Comparison of ENCODE assay signal across 9 mouse cellular contexts in the genomic region with DNA sequence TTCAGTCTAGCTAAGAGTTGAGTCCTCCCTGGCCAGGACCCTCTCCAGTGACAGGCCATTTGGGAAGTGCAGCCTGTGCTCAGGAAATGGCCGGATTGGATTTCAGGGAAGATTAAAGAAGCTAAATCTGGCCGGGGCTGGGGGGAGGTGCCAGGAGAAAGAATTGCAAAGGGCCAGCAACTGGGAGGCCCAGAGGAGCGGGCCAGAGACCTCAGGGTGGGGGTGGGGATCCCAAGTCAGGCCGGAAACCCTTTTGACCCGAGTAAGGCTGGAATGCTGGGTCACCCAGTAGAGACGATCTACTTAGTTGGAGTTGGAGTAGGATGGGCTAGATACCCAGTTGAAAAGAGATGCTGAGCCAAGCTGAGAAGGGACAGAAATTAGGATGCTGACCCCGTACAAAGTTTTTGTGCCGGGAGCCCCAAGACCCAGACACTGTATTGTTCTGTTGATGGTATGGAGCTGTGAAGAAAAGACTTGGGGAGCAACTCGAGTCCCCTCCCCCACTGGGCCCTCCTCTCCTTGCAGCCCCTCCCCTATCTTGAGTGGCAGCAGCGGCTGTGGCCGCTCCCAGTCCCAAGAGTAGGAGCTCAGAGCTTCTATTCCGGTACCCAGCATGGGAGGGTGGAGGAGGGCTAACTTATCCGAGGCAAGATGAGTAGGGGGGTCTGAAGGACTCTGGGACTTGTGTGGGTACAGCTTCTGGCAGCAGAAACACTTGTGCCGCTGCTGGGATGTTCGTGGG. TPM values are rescaled to one million over a fixed set of nuclear protein-coding genes. Genes with fewer than 3 reads are reported as not detected.
DNase-seq lines count a peak whose midpoint lies in the region; ATAC-seq and TF ChIP-seq lines count a peak whose summit lies in the region.
"Had no signal": no experiment of that assay in that cellular context is flagged by ENCODE, and none has a peak within 500 bp of the region (broad histone marks: within the 10 kb centered on the region; RNA-seq: fewer than 3 reads in every experiment).

No protein-coding gene starts in this region.

- TF ChIP-seq POLR2A in ES-Bruce4 (IDR thresholded peaks at IDR 0.05; ENCODE audit: insufficient read depth, low read length) = peak; percentile 11
- TF ChIP-seq POLR2A in limb, embryonic 14.5 days (IDR thresholded peaks at IDR 0.05; ENCODE audit: borderline replicate concordance, extremely low read depth, insufficient read depth, insufficient read length) = no peak

- H3K4me2 ChIP-seq in embryonic facial prominence, embryonic 12.5 days (replicated peaks) = peak overlapping the region; percentile 35
- no peak overlapping the region for H3K4me2 ChIP-seq in heart, postnatal 0 days (ENCODE audit: low read depth, low read length)
- H3K4me2 ChIP-seq in limb, embryonic 14.5 days (replicated peaks; ENCODE audit: low read depth, low read length, severe bottlenecking) = no peak overlapping the region
- H3K4me2 ChIP-seq in stomach, embryonic 15.5 days = 0 out of 2 replicates have a peak overlapping the region, but pooled peaks have one; percentile 5

- no peaks in the 10 kb centered on the region for H3K9me3 ChIP-seq in ES-Bruce4 (replicated peaks; ENCODE audit: control insufficient read depth, insufficient read depth, low read length, poor library complexity, severe bottlenecking)
- H3K9me3 ChIP-seq in embryonic facial prominence, embryonic 12.5 days = no peaks in the 10 kb centered on the region
- no peaks in the 10 kb centered on the region for H3K9me3 ChIP-seq in heart, postnatal 0 days (replicated peaks; ENCODE audit: control insufficient read depth, low read length)
- no peaks in the 10 kb centered on the region for H3K9me3 ChIP-seq in limb, embryonic 14.5 days (ENCODE audit: control insufficient read depth, low read length)
- no peaks in the 10 kb centered on the region for H3K9me3 ChIP-seq in stomach, embryonic 15.5 days
- H3K9me3 ChIP-seq: megakaryocyte, embryonic 14.5 days had no signal

- TF ChIP-seq EP300 in ES-Bruce4 (IDR thresholded peaks at IDR 0.05; ENCODE audit: insufficient read depth, low read depth, low read length) = 0 out of 2 replicates have a peak, but pooled peaks have one; percentile 17
- no peak for TF ChIP-seq EP300 in heart, postnatal 0 days (IDR thresholded peaks at IDR 0.05; ENCODE audit: low read depth)

- H3K9ac ChIP-seq in ES-Bruce4 (ENCODE audit: low read depth, poor library complexity, severe bottlenecking) = peak overlapping the region; percentile 16
- H3K9ac ChIP-seq in embryonic facial prominence, embryonic 12.5 days = 0 out of 2 replicates have a peak overlapping the region, but pooled peaks have one; percentile 10
- no peak overlapping the region for H3K9ac ChIP-seq in heart, postnatal 0 days (replicated peaks; ENCODE audit: low read depth, low read length)
- no peak overlapping the region for H3K9ac ChIP-seq in limb, embryonic 14.5 days (ENCODE audit: low read depth, low read length, severe bottlenecking)
- no peak overlapping the region for H3K9ac ChIP-seq in stomach, embryonic 15.5 days

- H3K27me3 ChIP-seq in ES-Bruce4 (ENCODE audit: control insufficient read depth, insufficient read depth, low read length, poor library complexity, severe bottlenecking) = no peaks in the 10 kb centered on the region
- H3K27me3 ChIP-seq in embryonic facial prominence, embryonic 12.5 days = no peaks in the 10 kb centered on the region
- peaks cover 6% of the 10 kb centered on the region; the same call in 1 of the 2 replicates for H3K27me3 ChIP-seq in heart, postnatal 0 days (ENCODE audit: control insufficient read depth, insufficient read depth, low read length)
- no peaks in the 10 kb centered on the region for H3K27me3 ChIP-seq in limb, embryonic 14.5 days (ENCODE audit: control insufficient read depth, insufficient read depth, low read length)
- no peaks in the 10 kb centered on the region for H3K27me3 ChIP-seq in stomach, embryonic 15.5 days (replicated peaks)

- ATAC-seq in embryonic facial prominence, embryonic 12.5 days (ENCODE audit: insufficient number of reproducible peaks, insufficient read depth, low FRiP score, low TSS enrichment) = 0 out of 2 replicates have a peak, but pooled peaks have one; percentile 50
- peak; percentile 19 for ATAC-seq in heart, postnatal 0 days (ENCODE audit: insufficient read depth, low read depth)
- ATAC-seq in limb, embryonic 14.5 days (ENCODE audit: low FRiP score, low read depth) = peak; percentile 72
- 0 out of 2 replicates have a peak, but pooled peaks have one; percentile 24 for ATAC-seq in stomach, embryonic 15.5 days (ENCODE audit: insufficient read depth, low FRiP score, low read depth)
- ATAC-seq in CD4-positive, CD25-positive, alpha-beta regulatory T cell, adult 4 months = no peak

- H3K36me3 ChIP-seq in ES-Bruce4 (ENCODE audit: control insufficient read depth, insufficient read depth, low read length, poor library complexity, severe bottlenecking) = no peaks in the 10 kb centered on the region
- no peaks in the 10 kb centered on the region for H3K36me3 ChIP-seq in embryonic facial prominence, embryonic 12.5 days
- H3K36me3 ChIP-seq in heart, postnatal 0 days (replicated peaks; ENCODE audit: control insufficient read depth, insufficient read depth, low read length) = no peaks in the 10 kb centered on the region
- no peaks in the 10 kb centered on the region for H3K36me3 ChIP-seq in limb, embryonic 14.5 days (ENCODE audit: control insufficient read depth, insufficient read depth, low read length)
- no peaks in the 10 kb centered on the region for H3K36me3 ChIP-seq in stomach, embryonic 15.5 days

- peaks cover 7% of the 10 kb centered on the region for H3K4me1 ChIP-seq in ES-Bruce4 (ENCODE audit: control insufficient read depth, insufficient read depth, low read length)
- peaks cover 37% of the 10 kb centered on the region for H3K4me1 ChIP-seq in embryonic facial prominence, embryonic 12.5 days
- peaks cover 33% of the 10 kb centered on the region for H3K4me1 ChIP-seq in heart, postnatal 0 days (ENCODE audit: control insufficient read depth, insufficient read depth)
- H3K4me1 ChIP-seq in limb, embryonic 14.5 days (ENCODE audit: control insufficient read depth, insufficient read depth, low read length) = peaks cover 22% of the 10 kb centered on the region
- peaks cover 24% of the 10 kb centered on the region for H3K4me1 ChIP-seq in stomach, embryonic 15.5 days

- peak overlapping the region; percentile 82 for H3K27ac ChIP-seq in ES-Bruce4 (ENCODE audit: insufficient read depth, low read length)
- H3K27ac ChIP-seq in embryonic facial prominence, embryonic 12.5 days = peak overlapping the region; percentile 55
- peak overlapping the region; percentile 40 for H3K27ac ChIP-seq in heart, postnatal 0 days (ENCODE audit: low read depth)
- H3K27ac ChIP-seq in limb, embryonic 14.5 days (replicated peaks; ENCODE audit: low read depth, low read length) = no peak overlapping the region
- H3K27ac ChIP-seq in stomach, embryonic 15.5 days = peak overlapping the region; percentile 54

- no peak for DNase-seq in heart, postnatal 0 days (ENCODE audit: low spot score)
- DNase-seq in limb, embryonic 14.5 days (ENCODE audit: low spot score) = peak; percentile 43
- DNase-seq in cerebellum, postnatal 25 days = no peak
- DNase-seq in layer of hippocampus, postnatal 25 days (ENCODE audit: extremely low spot score in 1 of 2, low spot score in 1 of 2) = no peak

- H3K4me3 ChIP-seq in ES-Bruce4 (ENCODE audit: low read depth, low read length) = peak overlapping the region; percentile 67
- H3K4me3 ChIP-seq in embryonic facial prominence, embryonic 12.5 days = no peak overlapping the region
- no peak overlapping the region for H3K4me3 ChIP-seq in heart, postnatal 0 days (ENCODE audit: low read depth, low read length)
- H3K4me3 ChIP-seq in limb, embryonic 14.5 days (replicated peaks; ENCODE audit: low read length) = no peak overlapping the region
- H3K4me3 ChIP-seq in stomach, embryonic 15.5 days (replicated peaks) = no peak overlapping the region
- H3K4me3 ChIP-seq: megakaryocyte, embryonic 14.5 days had no signal

- 3% methylated on average over 15 of the region's 15 CpGs for WGBS in embryonic facial prominence, embryonic 12.5 days
- WGBS in heart, postnatal 0 days = 9% methylated on average over 15 of the region's 15 CpGs
- 9% methylated on average over 15 of the region's 15 CpGs for WGBS in limb, embryonic 14.5 days
- WGBS in stomach, embryonic 15.5 days = 11% methylated on average over 15 of the region's 15 CpGs

- no peak for TF ChIP-seq CTCF in ES-Bruce4 (IDR thresholded peaks at IDR 0.05; ENCODE audit: low read depth, low read length)
- no peak for TF ChIP-seq CTCF in heart, postnatal 0 days (IDR thresholded peaks at IDR 0.05; ENCODE audit: low read depth)

RNA-seq across cellular contexts. Expression of gene Des, which starts 15.7 kb away (rescaled TPM):
- polyA plus RNA-seq in ES-Bruce4 (2011; ENCODE audit: insufficient read depth, insufficient read length, low read depth, missing spikeins) = 18.2 and 23.3 TPM in 2 replicates
- polyA plus RNA-seq in embryonic facial prominence, embryonic 12.5 days (2016; fragmentation: Nextera tagmentation; extraction: Ambion mirVana) = 15.9 and 20.1 TPM in 2 replicates
- total RNA-seq in heart, postnatal 0 days (2014; rRNA removed; ENCODE audit: low replicate concordance) = 983 and 1,187 TPM in 2 replicates
- 601 and 639 TPM in 2 replicates for polyA plus RNA-seq in heart, postnatal 0 days (2015; fragmentation: Nextera tagmentation; extraction: Ambion mirVana)
- polyA plus RNA-seq in limb, embryonic 14.5 days (2012; rRNA removed) = 50.7 and 53.7 TPM in 2 replicates
- polyA plus RNA-seq in limb, embryonic 14.5 days (2014; fragmentation: Nextera tagmentation; extraction: Ambion mirVana) = 59.0 and 78.6 TPM in 2 replicates
- 92.1 and 93.2 TPM in 2 replicates for polyA plus RNA-seq in stomach, embryonic 15.5 days (2015; fragmentation: Nextera tagmentation; extraction: Ambion mirVana)
- polyA plus RNA-seq in CD4-positive, CD25-positive, alpha-beta regulatory T cell, adult 4 months (2017; shearing (Covaris generic)) = not detected
- 1 to 10 TPM in 1 of 2 experiments, under 1 TPM in 1; 0.94 to 1.2 TPM for total RNA-seq in layer of hippocampus, postnatal 25 days (2021)

RNA-seq across cellular contexts. Expression of gene Dnpep, which starts 26.7 kb away (rescaled TPM):
- polyA plus RNA-seq in ES-Bruce4 (2011; ENCODE audit: insufficient read depth, insufficient read length, low read depth, missing spikeins) = 104 and 105 TPM in 2 replicates
- 136 and 143 TPM in 2 replicates for polyA plus RNA-seq in embryonic facial prominence, embryonic 12.5 days (2016; fragmentation: Nextera tagmentation; extraction: Ambion mirVana)
- 202 and 236 TPM in 2 replicates for total RNA-seq in heart, postnatal 0 days (2014; rRNA removed; ENCODE audit: low replicate concordance)
- 147 TPM in 2 replicates for polyA plus RNA-seq in heart, postnatal 0 days (2015; fragmentation: Nextera tagmentation; extraction: Ambion mirVana)
- 126 and 142 TPM in 2 replicates for polyA plus RNA-seq in limb, embryonic 14.5 days (2012; rRNA removed)
- 112 and 115 TPM in 2 replicates for polyA plus RNA-seq in limb, embryonic 14.5 days (2014; fragmentation: Nextera tagmentation; extraction: Ambion mirVana)
- 123 and 137 TPM in 2 replicates for polyA plus RNA-seq in stomach, embryonic 15.5 days (2015; fragmentation: Nextera tagmentation; extraction: Ambion mirVana)
- 10 to 100 TPM; 56.0 to 90.5 TPM for polyA plus RNA-seq in CD4-positive, CD25-positive, alpha-beta regulatory T cell, adult 4 months (2017; shearing (Covaris generic))
- total RNA-seq in layer of hippocampus, postnatal 25 days (2021) = 10 to 100 TPM; 43.3 to 49.5 TPM

RNA-seq across cellular contexts. Expression of gene Speg, which starts 30.6 kb away (rescaled TPM):
- polyA plus RNA-seq in ES-Bruce4 (2011; ENCODE audit: insufficient read depth, insufficient read length, low read depth, missing spikeins) = 18.0 and 19.8 TPM in 2 replicates
- 26.1 and 26.7 TPM in 2 replicates for polyA plus RNA-seq in embryonic facial prominence, embryonic 12.5 days (2016; fragmentation: Nextera tagmentation; extraction: Ambion mirVana)
- 95.0 and 105 TPM in 2 replicates for total RNA-seq in heart, postnatal 0 days (2014; rRNA removed; ENCODE audit: low replicate concordance)
- polyA plus RNA-seq in heart, postnatal 0 days (2015; fragmentation: Nextera tagmentation; extraction: Ambion mirVana) = 26.8 and 30.2 TPM in 2 replicates
- polyA plus RNA-seq in limb, embryonic 14.5 days (2012; rRNA removed) = 77.9 and 114 TPM in 2 replicates
- polyA plus RNA-seq in limb, embryonic 14.5 days (2014; fragmentation: Nextera tagmentation; extraction: Ambion mirVana) = 15.3 and 21.8 TPM in 2 replicates
- polyA plus RNA-seq in stomach, embryonic 15.5 days (2015; fragmentation: Nextera tagmentation; extraction: Ambion mirVana) = 45.2 and 49.1 TPM in 2 replicates
- polyA plus RNA-seq in CD4-positive, CD25-positive, alpha-beta regulatory T cell, adult 4 months (2017; shearing (Covaris generic)) = under 1 TPM in 1 of 2 experiments, not detected in 1; 0.03 TPM
- 100 to 1,000 TPM; 154 to 196 TPM for total RNA-seq in layer of hippocampus, postnatal 25 days (2021)

Comparison
In these comparisons a context has a peak if more than half of its experiments do, and no peak if none do; other contexts are left out.
1. H3K9ac ChIP-seq: peak in ES-Bruce4 (single experiment) and embryonic facial prominence, embryonic 12.5 days (single experiment); none in heart, postnatal 0 days (single experiment), limb, embryonic 14.5 days (single experiment) and stomach, embryonic 15.5 days (single experiment).
2. H3K4me2 ChIP-seq: peak in embryonic facial prominence, embryonic 12.5 days (single experiment) and stomach, embryonic 15.5 days (single experiment); none in heart, postnatal 0 days (single experiment) and limb, embryonic 14.5 days (single experiment).
3. RNA of gene Des, which starts 15.7 kb away (polyA plus RNA-seq): 601 to 639 TPM in heart, postnatal 0 days, 92.1 to 93.2 TPM in stomach, embryonic 15.5 days, 50.7 to 78.6 TPM in limb, embryonic 14.5 days, 18.2 to 23.3 TPM in ES-Bruce4 and 15.9 to 20.1 TPM in embryonic facial prominence, embryonic 12.5 days; not detected in CD4-positive, CD25-positive, alpha-beta regulatory T cell, adult 4 months; every median in the first group is over 10 times any median in the second.
4. RNA of gene Speg, which starts 30.6 kb away (polyA plus RNA-seq): 15.3 to 114 TPM in limb, embryonic 14.5 days, 45.2 to 49.1 TPM in stomach, embryonic 15.5 days, 26.8 to 30.2 TPM in heart, postnatal 0 days, 26.1 to 26.7 TPM in embryonic facial prominence, embryonic 12.5 days and 18.0 to 19.8 TPM in ES-Bruce4; 0.03 TPM in CD4-positive, CD25-positive, alpha-beta regulatory T cell, adult 4 months; every median in the first group is over 10 times any median in the second.